Mouse (Mus musculus): ENCODE results near the gene Olfr108. TPM values are rescaled to one million over a fixed set of nuclear protein-coding genes. Genes with fewer than 3 reads are reported as not detected.

Gene Olfr108
- polyA plus RNA-seq (2012), result not detected in 2 replicates

DNA sequence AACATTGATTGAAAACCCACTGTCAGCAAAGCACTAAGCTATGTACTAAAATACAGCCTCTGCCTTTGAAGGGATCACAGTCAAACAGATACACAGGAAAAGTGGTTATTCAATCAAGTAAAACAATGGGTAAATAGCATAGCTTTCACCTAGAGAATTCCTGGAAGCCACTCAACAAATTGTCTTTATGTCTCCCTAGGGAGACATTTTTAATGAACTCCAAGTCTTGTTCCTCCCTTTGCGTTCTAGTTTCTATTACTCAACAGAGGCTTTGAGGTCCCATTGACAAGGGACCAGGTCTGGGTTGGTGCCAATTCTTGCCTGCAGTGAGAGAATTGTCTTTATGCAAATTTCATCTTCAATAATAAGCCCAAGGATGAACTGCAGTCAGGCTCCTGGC, at the start of gene Olfr108:
Gene Olfr108, plus strand, starts transcription at position 301 of the 400 bp plus-strand sequence.
- no peaks in the 10 kb centered on the region for H3K9me3 ChIP-seq (ENCODE audit: control insufficient read depth, low read length)
- no peaks in the 10 kb centered on the region for H3K27me3 ChIP-seq (ENCODE audit: control insufficient read depth)
- H3K36me3 ChIP-seq (ENCODE audit: control insufficient read depth), result no peaks in the 10 kb centered on the region
- no peak for TF ChIP-seq TAL1 (IDR thresholded peaks at IDR 0.05; ENCODE audit: low read length)
- no peak for TF ChIP-seq GATA1 (IDR thresholded peaks at IDR 0.05; ENCODE audit: low read length)
- no peak within 1 kb of the TSS for H3K4me3 ChIP-seq (replicated peaks)
- H3K4me1 ChIP-seq (ENCODE audit: control insufficient read depth), result no peaks in the 10 kb centered on the region

DNA sequence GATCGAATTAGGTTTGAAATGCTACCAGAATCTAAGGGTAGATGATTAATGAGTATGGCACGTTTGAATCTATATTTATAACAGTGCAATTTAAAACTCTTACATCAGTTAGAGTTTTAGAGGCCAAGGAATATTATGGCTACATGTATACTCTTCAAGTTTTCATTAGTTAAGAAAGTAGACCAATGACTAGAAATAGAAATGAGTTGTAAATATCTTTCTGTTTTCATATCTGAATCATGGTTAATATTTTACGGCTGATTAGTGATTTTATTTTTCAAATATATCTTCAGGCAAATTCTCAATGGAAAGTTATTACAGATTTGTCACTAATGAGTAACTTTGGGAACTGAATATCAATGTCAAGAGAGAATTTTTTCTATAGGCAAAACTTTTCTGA, 46.4 kb upstream of the Olfr108 start, which contains the start of gene Olfr107:
Gene Olfr107, plus strand, starts transcription at position 301 of the 400 bp plus-strand sequence.
- no peaks in the 10 kb centered on the region for H3K4me1 ChIP-seq (ENCODE audit: control insufficient read depth)
- H3K4me3 ChIP-seq (replicated peaks), result no peak within 1 kb of the TSS
- TF ChIP-seq GATA1 (IDR thresholded peaks at IDR 0.05; ENCODE audit: low read length), result no peak
- TF ChIP-seq TAL1 (IDR thresholded peaks at IDR 0.05; ENCODE audit: low read length), result no peak
- H3K27me3 ChIP-seq (ENCODE audit: control insufficient read depth), result no peaks in the 10 kb centered on the region
- no peaks in the 10 kb centered on the region for H3K36me3 ChIP-seq (ENCODE audit: control insufficient read depth)
- no peaks in the 10 kb centered on the region for H3K9me3 ChIP-seq (ENCODE audit: control insufficient read depth, low read length)

DNA sequence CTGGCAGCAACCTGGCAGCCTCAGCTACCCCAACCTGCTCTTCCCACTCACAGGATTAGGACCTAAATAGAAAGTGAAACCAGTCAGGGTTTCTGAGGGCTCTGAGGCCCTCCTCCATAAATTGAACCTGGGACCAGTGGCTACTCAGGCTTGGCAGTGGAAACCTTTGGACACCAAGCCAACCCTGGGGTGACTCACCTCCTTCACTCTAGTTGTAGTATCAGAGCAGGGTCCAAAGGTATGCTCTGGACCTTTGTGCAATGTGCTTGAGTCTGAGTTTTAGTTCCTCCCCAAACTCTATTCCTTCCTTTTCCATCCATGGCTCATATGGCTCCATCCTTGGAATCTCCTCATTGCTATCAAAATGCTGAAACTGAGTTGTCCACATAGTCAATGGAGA, 31.9 kb upstream of the Olfr108 start:
- H3K4me3 ChIP-seq (replicated peaks), result no peak overlapping the region
- TF ChIP-seq GATA1 (IDR thresholded peaks at IDR 0.05; ENCODE audit: low read length), result no peak
- no peak for TF ChIP-seq TAL1 (IDR thresholded peaks at IDR 0.05; ENCODE audit: low read length)
- no peaks in the 10 kb centered on the region for H3K4me1 ChIP-seq (ENCODE audit: control insufficient read depth)
- peaks cover 12% of the 10 kb centered on the region for H3K9me3 ChIP-seq (ENCODE audit: control insufficient read depth, low read length)
- H3K27me3 ChIP-seq (ENCODE audit: control insufficient read depth), result no peaks in the 10 kb centered on the region
- no peaks in the 10 kb centered on the region for H3K36me3 ChIP-seq (ENCODE audit: control insufficient read depth)

DNA sequence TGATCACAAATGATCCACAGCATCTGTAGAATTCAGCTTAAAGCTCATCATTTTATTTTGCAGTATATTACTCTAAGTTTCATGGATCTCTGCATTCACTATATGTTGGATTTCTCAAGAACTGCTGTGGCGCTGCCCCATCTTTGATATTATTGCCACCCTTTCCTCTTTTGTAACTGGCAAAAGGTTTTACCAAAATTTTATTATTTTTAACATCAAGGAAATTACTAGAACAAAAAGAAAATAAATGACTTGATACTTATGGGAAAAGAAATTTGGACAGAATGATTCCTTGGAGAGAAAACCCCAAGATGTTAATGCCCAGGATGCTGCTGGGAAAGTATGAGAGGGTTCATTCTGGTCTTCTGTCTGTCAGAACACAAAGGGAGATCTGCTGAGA, 13.3 kb downstream of the Olfr108 start, which contains the start of gene Olfr109:
Gene Olfr109, plus strand, starts transcription at position 301 of the 400 bp plus-strand sequence.
- no peaks in the 10 kb centered on the region for H3K4me1 ChIP-seq (ENCODE audit: control insufficient read depth)
- H3K27me3 ChIP-seq (ENCODE audit: control insufficient read depth), result no peaks in the 10 kb centered on the region
- no peaks in the 10 kb centered on the region for H3K9me3 ChIP-seq (ENCODE audit: control insufficient read depth, low read length)
- H3K4me3 ChIP-seq (replicated peaks), result no peak within 1 kb of the TSS
- H3K36me3 ChIP-seq (ENCODE audit: control insufficient read depth), result no peaks in the 10 kb centered on the region
- TF ChIP-seq TAL1 (IDR thresholded peaks at IDR 0.05; ENCODE audit: low read length), result no peak
- no peak for TF ChIP-seq GATA1 (IDR thresholded peaks at IDR 0.05; ENCODE audit: low read length)

DNA sequence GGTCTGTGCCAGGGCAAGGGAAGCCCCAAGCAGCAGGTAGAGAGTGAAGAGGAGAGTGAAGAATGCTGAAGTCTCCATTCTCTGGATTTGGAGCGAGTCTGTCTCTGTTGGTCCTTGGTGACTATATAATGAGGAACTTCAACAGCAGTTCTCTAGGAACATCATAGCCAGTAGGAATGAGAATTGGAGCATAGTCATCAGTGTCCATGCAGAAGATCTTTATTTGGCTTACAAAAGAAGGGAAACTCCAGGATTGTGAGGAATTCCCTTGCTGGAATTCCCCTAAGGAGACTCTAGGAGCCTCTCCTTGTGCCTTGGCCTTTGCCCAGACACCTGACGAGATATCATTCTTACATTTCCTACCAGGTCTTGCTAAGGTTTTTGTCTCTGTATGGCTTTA, 38.2 kb downstream of the Olfr108 start, which contains the start of gene H2-M2:
Gene H2-M2, minus strand, starts transcription at position 101 of the 400 bp plus-strand sequence.
- Histone ChIP-seq H3K36me3 (ENCODE audit: control insufficient read depth) (no peaks in the 10 kb centered on the region), H3K4me1 (ENCODE audit: control insufficient read depth) (no peaks in the 10 kb centered on the region), H3K9me3 (ENCODE audit: control insufficient read depth, low read length) (peaks cover 12% of the 10 kb centered on the region), H3K27me3 (ENCODE audit: control insufficient read depth) (no peaks in the 10 kb centered on the region), H3K4me3 (replicated peaks) (no peak within 1 kb of the TSS)
- TF ChIP-seq GATA1 (IDR thresholded peaks at IDR 0.05; ENCODE audit: low read length), result no peak
- TF ChIP-seq TAL1 (IDR thresholded peaks at IDR 0.05; ENCODE audit: low read length), result no peak

DNA sequence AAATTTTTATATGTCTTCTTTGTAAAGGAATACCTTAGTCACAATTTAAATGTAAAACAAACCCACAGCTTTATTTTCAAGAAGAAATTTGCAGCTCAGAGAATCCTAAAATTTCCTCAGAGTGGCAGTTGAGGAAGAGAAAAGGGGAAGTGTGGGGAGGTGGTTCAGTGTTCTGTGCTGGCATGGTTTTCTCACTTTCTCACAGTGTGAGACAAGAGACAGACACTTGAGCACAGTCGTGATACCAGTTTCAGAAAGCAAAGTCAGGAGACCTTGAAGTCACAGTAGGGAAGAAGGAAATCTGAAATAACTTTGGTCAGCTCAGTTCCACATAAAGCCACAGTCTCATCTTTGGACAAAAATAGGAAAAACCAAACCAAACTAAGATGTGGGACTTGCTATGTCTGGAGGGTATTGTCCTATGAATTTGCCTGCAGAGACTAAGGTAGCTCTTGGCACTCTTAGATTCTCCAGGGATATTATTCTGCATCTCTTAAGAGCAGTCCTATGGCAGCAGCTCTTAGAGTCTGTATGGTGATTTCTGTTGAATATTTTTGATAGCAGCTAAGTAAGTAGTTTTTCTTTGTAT, 46.7 kb downstream of the Olfr108 start, which contains the start of gene Olfr110:
Gene Olfr110, plus strand, starts transcription at position 539 of the 589 bp plus-strand sequence.
- Histone ChIP-seq H3K36me3 (ENCODE audit: control insufficient read depth) (no peaks in the 10 kb centered on the region), H3K4me1 (ENCODE audit: control insufficient read depth) (no peaks in the 10 kb centered on the region), H3K27me3 (ENCODE audit: control insufficient read depth) (no peaks in the 10 kb centered on the region), H3K9me3 (ENCODE audit: control insufficient read depth, low read length) (no peaks in the 10 kb centered on the region; the same call in none of the 2 replicates), H3K4me3 (replicated peaks) (no peak within 1 kb of the TSS)
- TF ChIP-seq TAL1 (IDR thresholded peaks at IDR 0.05; ENCODE audit: low read length) (no peak), GATA1 (IDR thresholded peaks at IDR 0.05; ENCODE audit: low read length) (no peak)

Other genes with a start within 250 kb of the Olfr108 start
- not detected in 2 replicates for gene Olfr94, start 244.5 kb upstream of the Olfr108 start, polyA plus RNA-seq (2012)
- gene Olfr95, start 232.4 kb upstream of the Olfr108 start, polyA plus RNA-seq (2012), result not detected in 2 replicates
- not detected in 2 replicates for gene Olfr96, start 225.3 kb upstream of the Olfr108 start, polyA plus RNA-seq (2012)
- gene Olfr97, start 208.2 kb upstream of the Olfr108 start, polyA plus RNA-seq (2012), result not detected in 2 replicates
- 0.06 TPM in 1 of 2 replicates, not detected in the other for gene Olfr98, start 181.7 kb upstream of the Olfr108 start, polyA plus RNA-seq (2012)
- gene H2-M3, start 175.3 kb upstream of the Olfr108 start, polyA plus RNA-seq (2012), result not detected in 2 replicates
- not detected in 2 replicates for gene Olfr99, start 162.0 kb upstream of the Olfr108 start, polyA plus RNA-seq (2012)
- gene Olfr101, start 141.2 kb upstream of the Olfr108 start, polyA plus RNA-seq (2012), result 0.02 TPM in 1 of 2 replicates, not detected in the other
- not detected in 2 replicates for gene Olfr102, start 128.4 kb upstream of the Olfr108 start, polyA plus RNA-seq (2012)
- gene Olfr103, start 105.8 kb upstream of the Olfr108 start, polyA plus RNA-seq (2012), result not detected in 2 replicates
- not detected in 2 replicates for gene Olfr104-ps, start 85.9 kb upstream of the Olfr108 start, polyA plus RNA-seq (2012)
- gene Olfr105-ps, start 66.4 kb upstream of the Olfr108 start, polyA plus RNA-seq (2012), result not detected in 2 replicates
- not detected in 2 replicates for gene Olfr106-ps, start 55.1 kb upstream of the Olfr108 start, polyA plus RNA-seq (2012)
- not detected in 2 replicates for gene Olfr107, start 46.3 kb upstream of the Olfr108 start, polyA plus RNA-seq (2012)
- not detected in 2 replicates for gene Olfr109, start 13.4 kb downstream of the Olfr108 start, polyA plus RNA-seq (2012)
- gene H2-M2, start 38.1 kb downstream of the Olfr108 start, polyA plus RNA-seq (2012), result not detected in 2 replicates
- 0.02 TPM in 1 of 2 replicates, not detected in the other for gene Olfr110, start 47.0 kb downstream of the Olfr108 start, polyA plus RNA-seq (2012)
- not detected in 2 replicates for gene Olfr111, start 62.5 kb downstream of the Olfr108 start, polyA plus RNA-seq (2012)
- not detected in 2 replicates for gene Olfr112, start 124.0 kb downstream of the Olfr108 start, polyA plus RNA-seq (2012)
- gene Olfr113, start 132.2 kb downstream of the Olfr108 start, polyA plus RNA-seq (2012), result not detected in 2 replicates
- not detected in 2 replicates for gene Olfr114, start 147.3 kb downstream of the Olfr108 start, polyA plus RNA-seq (2012)
- not detected in 2 replicates for gene Olfr115, start 181.6 kb downstream of the Olfr108 start, polyA plus RNA-seq (2012)
- gene Olfr116, start 181.7 kb downstream of the Olfr108 start, polyA plus RNA-seq (2012), result not detected in 2 replicates
- gene Olfr117, start 218.3 kb downstream of the Olfr108 start, polyA plus RNA-seq (2012), result not detected in 2 replicates
- gene Olfr118, start 221.5 kb downstream of the Olfr108 start, polyA plus RNA-seq (2012), result not detected in 2 replicates

All from erythroblast, embryonic 14.5 days (primary cell).